Mouse (Mus musculus): ENCODE results near the gene Fam72a.

Gene Fam72a

DNA sequence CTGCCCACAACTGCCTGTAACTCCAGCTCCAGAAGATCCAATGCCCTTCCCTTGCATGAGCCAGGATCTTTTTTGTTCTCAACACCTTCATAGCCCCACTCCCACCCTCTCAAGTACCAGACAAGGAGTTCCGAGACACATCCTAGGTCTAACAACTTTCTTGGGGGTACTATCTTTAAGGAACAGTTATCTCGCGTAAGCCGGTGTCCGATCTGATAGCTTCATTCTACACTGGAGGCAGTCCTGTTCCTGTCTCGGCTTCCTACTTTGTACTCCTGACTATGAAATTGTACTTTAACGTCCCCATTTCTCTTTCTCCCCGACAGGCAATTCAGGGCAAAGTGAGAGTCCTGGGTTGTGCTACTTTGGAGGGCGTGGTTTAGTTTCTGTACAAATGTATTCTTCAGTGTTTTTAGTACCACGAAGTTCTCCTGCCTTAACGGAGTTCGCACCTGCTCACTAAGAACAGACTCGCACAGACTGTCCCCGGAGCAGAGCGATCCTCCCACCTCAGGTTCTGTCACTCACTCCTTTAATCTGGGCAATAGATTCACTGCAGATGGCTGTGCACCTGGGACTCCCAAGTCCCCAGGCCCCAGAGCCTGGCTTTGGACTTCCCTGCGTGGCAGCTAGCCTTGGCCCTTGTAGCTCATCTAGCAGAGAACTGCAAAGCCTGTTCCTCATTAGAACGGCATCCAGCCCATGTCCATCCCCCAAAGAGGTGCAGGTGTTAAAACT, 51.4 kb downstream of the Fam72a start:
- no peak for DNase-seq (ENCODE audit: low spot score)

DNA sequence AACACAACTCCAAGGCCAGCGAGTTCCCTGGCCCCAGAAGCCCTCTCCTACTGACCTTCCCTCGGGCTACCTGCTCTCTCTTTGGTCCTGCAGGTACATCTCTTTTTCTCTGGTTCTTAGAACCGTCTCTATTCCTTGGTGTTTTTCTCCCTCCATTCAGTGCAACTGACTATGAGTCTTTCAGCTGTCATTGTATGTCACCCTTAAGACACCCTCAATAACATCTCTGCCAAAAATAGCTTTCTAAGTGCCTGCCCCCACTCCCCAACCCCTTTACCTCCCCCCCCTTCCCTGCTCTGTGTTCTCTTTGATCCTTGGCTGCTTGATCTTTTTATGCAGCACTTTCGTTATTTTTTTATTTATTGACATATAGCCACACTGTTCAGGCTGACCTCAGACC, 52.7 kb downstream of the Fam72a start:
- DNase-seq (ENCODE audit: low spot score), result no peak

DNA sequence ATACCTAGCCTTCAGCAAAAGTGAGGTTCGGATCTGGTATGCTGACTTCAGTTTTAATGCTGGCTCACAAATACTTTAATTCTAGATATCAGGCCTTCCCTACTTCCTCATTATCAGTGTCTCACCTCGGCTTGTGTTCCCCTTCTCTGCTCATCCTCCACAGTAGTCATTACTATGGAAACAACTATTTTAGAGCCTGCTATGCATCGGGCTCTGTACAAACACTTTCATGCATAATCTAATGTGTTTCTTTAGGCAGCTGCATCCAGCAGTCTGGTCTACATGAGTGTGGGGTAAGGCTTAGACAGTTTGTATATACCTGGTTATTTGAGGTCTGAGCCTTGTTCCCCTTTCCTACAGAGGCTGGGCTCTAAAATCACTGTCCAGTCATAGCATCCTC, 55.9 kb downstream of the Fam72a start:
- no peak for DNase-seq (ENCODE audit: low spot score)

DNA sequence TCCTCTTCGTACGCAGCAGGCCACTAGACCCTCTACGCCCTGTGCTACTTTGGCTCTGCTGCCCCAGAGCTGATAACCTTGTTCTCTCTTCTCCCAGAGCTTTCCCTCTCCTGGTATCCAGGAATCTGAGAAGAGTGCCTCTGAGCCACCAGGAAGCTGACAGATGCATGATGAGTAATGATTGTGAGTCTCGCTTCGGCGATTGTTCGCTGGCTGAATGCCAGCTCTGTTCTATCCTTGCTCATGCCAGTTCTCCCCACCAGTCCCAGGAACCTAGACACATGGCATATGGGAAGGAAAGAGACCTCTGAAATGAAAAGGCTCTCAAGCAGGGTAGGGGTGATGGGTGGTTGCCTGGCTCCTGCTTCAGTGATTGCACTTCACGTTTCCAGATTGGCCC, 59.1 kb downstream of the Fam72a start:
- DNase-seq (ENCODE audit: low spot score), result no peak

Data from left cerebral cortex, adult 11 months (tissue).